Mouse (Mus musculus) liver, postnatal 0 days (tissue): ENCODE data around the gene Pinlyp.

Experiments
- CTCF ChIP-seq: sonication (generic); IDR thresholded peaks from 2 replicates; pipeline ENCODE4 v1.5.1; 2016; ENCODE audit warnings: antibody characterized with exemption, low read depth
- EP300 ChIP-seq: IDR thresholded peaks from 2 replicates; pipeline ENCODE4 v1.6.1; 2016; ENCODE audit warnings: antibody characterized with exemption, low read depth, mild to moderate bottlenecking

DNA sequence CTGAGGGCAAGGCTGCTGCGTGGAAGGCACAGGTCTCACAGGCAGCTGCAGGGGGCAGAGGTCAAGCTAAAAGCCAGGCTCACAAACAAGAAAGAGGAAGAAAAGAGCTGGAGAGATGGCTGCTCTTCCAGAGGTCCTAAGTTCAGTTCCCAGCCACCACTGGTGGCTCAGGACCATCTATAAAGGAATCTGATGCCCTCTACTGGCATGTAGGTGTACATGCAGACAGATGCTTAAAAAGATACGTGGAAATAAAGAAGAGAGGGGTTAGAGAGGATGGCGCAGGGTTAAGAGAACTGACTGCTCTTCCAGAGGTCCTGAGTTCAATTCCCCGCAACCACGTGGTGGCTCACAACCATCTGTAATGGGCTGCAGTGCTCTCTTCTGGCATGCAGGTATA lies 26.5 kb upstream of the Pinlyp start:
- peak; percentile 66 for TF ChIP-seq CTCF
- TF ChIP-seq EP300, result no peak
